Mouse (Mus musculus) midbrain, embryonic 14.5 days (tissue): ENCODE results near the gene Map3k21. TPM values are rescaled to one million over a fixed set of nuclear protein-coding genes. Genes with fewer than 3 reads are reported as not detected.
A peak's percentile ranks its signal among the peaks of the same experiment; 100 is the strongest.

Experiments used
- ATAC-seq: fragments of 200-750 bp; cut with Nextera tagmentation; 2 replicates; pipeline ENCODE4 v1.8.0; 2017; ENCODE audit warnings: moderate number of reproducible peaks, moderate library complexity; ENCODE audit not compliant: low FRiP score, low TSS enrichment
- DNase-seq: peaks from one replicate; pipeline ENCODE4 v3.0.0-alpha.2; 2015
- H3K27ac ChIP-seq: fragments of 300-500 bp; sonication (generic); replicated peaks from 2 replicates; pipeline ENCODE4 v1.5.1; 2014; ENCODE audit warnings: mild to moderate bottlenecking, low read depth, low read length, moderate library complexity
- H3K27me3 ChIP-seq: fragments of 300-500 bp; sonication (generic); 2 replicates; pipeline ENCODE4 v1.6.1; 2014; ENCODE audit warnings: low read length, control low read depth, mixed read lengths; ENCODE audit not compliant: control insufficient read depth, insufficient read depth
- H3K36me3 ChIP-seq: fragments of 300-500 bp; sonication (generic); 2 replicates; pipeline ENCODE4 v1.6.1; 2014; ENCODE audit warnings: low read length, control low read depth; ENCODE audit not compliant: control insufficient read depth, insufficient read depth
- H3K4me1 ChIP-seq: fragments of 300-500 bp; sonication (generic); 2 replicates; pipeline ENCODE4 v1.6.1; 2014; ENCODE audit warnings: mild to moderate bottlenecking, antibody characterized with exemption, low read length, control low read depth; ENCODE audit not compliant: control insufficient read depth, insufficient read depth
- H3K4me2 ChIP-seq: fragments of 300-500 bp; sonication (generic); 2 replicates; pipeline ENCODE4 v1.6.1; 2014; ENCODE audit warnings: mild to moderate bottlenecking, low read length, moderate library complexity
- H3K4me3 ChIP-seq: fragments of 300-500 bp; sonication (generic); replicated peaks from 2 replicates; pipeline ENCODE4 v1.5.1; 2014; ENCODE audit warnings: low read depth, low read length
- H3K9ac ChIP-seq: fragments of 300-500 bp; sonication (generic); replicated peaks from 2 replicates; pipeline ENCODE4 v1.6.1; 2014; ENCODE audit warnings: mild to moderate bottlenecking, low read length, moderate library complexity
- H3K9me3 ChIP-seq: fragments of 300-500 bp; sonication (generic); 2 replicates; pipeline ENCODE4 v1.6.1; 2016; ENCODE audit warnings: low read length, control low read depth, mixed read lengths; ENCODE audit not compliant: control insufficient read depth
- WGBS: fragments of 180-500 bp; shearing (Covaris S2); extraction: QIAGEN DNeasy Blood & Tissue Kit; methylation state at CpG from one replicate; pipeline ENCODE4 v1.1.7; 2014; 5-methylcytosine and 5-hydroxymethylcytosine counted together
- polyA plus RNA-seq: library from polyadenylated mRNA; unstranded; fragments of >200 nt; fragmentation: Nextera tagmentation; extraction: Ambion mirVana; gene quantifications from 2 replicates; pipeline ENCODE4 v1.2.1, GENCODE M21; 2014

The Map3k21 gene
- polyA plus RNA-seq: 0.63 and 0.90 TPM in 2 replicates

DNA sequence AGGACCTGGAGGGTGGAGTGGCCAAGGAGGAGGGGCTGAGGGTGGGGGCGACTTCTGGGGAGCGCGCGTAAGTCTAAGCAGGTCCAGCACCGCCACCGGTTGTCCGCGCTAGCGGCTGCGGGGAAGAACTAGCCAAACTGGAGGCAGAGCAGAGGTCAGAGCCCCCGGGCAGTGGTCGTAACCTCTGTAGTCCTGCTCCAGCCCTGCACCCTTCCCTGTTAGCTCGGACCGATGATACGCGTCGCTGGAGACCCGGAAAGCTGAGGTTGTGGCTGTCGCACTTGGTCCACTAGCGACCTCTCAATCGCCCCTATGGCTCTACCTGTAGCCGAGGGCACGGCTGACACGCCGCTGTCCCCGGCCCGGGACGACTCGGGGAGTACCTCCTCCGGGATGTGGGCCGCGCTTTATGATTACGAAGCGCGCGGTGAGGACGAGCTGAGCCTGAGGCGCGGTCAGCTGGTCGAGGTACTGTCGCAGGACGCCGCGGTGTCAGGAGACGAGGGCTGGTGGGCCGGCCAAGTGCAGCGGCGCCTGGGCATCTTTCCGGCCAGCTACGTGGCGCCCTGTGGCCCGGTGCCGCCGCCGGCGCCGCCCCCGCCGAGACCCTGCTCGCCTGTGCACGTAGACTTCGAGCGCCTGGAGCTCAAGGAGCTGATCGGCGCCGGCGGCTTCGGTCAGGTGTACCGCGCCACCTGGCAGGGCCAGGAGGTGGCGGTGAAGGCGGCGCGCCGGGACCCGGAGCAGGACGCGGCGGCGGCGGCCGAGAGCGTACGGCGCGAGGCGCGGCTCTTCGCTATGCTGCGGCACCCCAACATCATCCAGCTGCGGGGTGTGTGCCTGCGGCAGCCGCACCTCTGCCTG is at the start of gene Map3k21:
TSS of gene Map3k21 (plus strand) at position 86 of the 864 bp plus-strand sequence.
- no peak for ATAC-seq
- H3K9ac ChIP-seq: peak within 1 kb of the TSS; percentile 53; the same call in 1 of the 2 replicates
- no peaks in the 10 kb centered on the region for H3K36me3 ChIP-seq
- H3K4me2 ChIP-seq: peak within 1 kb of the TSS; percentile 95
- no peaks in the 10 kb centered on the region for H3K9me3 ChIP-seq
- H3K4me3 ChIP-seq: peak within 1 kb of the TSS; percentile 49
- peak; percentile 61 for DNase-seq
- WGBS: under 1% methylated on average over 84 of the region's 93 CpGs
- 0 out of 2 replicates have a peak, but pooled peaks cover 11% of the 10 kb centered on the region for H3K4me1 ChIP-seq
- no peak within 1 kb of the TSS for H3K27ac ChIP-seq
- peaks cover 44% of the 10 kb centered on the region for H3K27me3 ChIP-seq

DNA sequence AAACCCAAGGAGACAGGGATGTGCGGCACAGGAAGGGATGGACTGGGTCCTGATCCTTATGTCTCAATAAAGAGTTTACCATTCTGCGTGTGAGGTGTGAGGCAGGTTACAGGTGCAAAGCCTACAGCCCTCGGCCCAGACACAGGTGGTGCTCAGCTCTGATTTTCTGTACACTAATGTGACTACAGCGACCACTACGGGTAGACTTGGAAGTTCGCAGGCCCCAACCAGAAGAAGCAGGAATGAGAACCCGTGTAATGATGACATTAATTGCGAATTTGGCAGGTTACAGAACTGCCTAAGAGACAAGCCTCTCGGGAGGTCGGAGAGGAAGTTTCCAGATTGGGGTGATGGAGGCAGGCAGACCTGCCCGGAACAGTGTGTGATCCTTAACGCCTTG is 44.1 kb upstream of the Map3k21 start:
- H3K27ac ChIP-seq: no peak overlapping the region
- H3K9me3 ChIP-seq: no peaks in the 10 kb centered on the region
- 86% methylated on average over 12 of the region's 12 CpGs for WGBS
- H3K4me2 ChIP-seq: no peak overlapping the region
- 0 out of 2 replicates have a peak, but pooled peaks cover 8% of the 10 kb centered on the region for H3K36me3 ChIP-seq
- H3K4me1 ChIP-seq: peaks cover 12% of the 10 kb centered on the region
- H3K9ac ChIP-seq: no peak overlapping the region
- no peak for ATAC-seq
- H3K27me3 ChIP-seq: no peaks in the 10 kb centered on the region
- H3K4me3 ChIP-seq: no peak overlapping the region
- DNase-seq: no peak

- no peak overlapping the region for H3K4me2 ChIP-seq
- H3K4me1 ChIP-seq: peaks cover 12% of the 10 kb centered on the region
- H3K36me3 ChIP-seq: 0 out of 2 replicates have a peak, but pooled peaks cover 3% of the 10 kb centered on the region
- no peak overlapping the region for H3K9ac ChIP-seq
- 75% methylated on average over 7 of the region's 7 CpGs for WGBS
- H3K9me3 ChIP-seq: no peaks in the 10 kb centered on the region
- no peak overlapping the region for H3K4me3 ChIP-seq
- no peaks in the 10 kb centered on the region for H3K27me3 ChIP-seq
- DNase-seq (no peak), ATAC-seq (no peak)
- H3K27ac ChIP-seq: no peak overlapping the region
Observed at GRCm38 (mm10) chr8:125868552-125868951, 41.7 kb upstream of the Map3k21 start.

DNA sequence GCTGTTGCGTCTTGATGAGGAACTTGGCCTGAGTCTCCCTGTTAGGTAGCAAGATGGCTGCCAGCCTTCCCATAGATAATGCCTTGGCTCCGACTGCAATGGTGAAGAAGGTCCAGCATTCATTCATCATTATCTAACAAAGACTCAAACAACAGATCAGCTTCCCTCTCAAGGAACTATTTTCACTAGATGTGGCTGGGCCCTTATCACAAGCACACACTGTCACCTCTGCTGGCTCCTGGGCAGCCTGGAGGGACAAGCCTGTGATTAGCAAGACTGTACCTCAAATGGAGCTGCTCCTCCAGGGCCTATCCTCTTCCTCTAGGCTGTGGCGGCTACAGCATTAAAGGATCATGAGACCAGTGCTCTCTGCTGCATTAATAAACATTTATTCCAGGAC is 40.5 kb upstream of the Map3k21 start:
- 64% methylated on average over 3 of the region's 3 CpGs for WGBS
- peak; percentile 34 for DNase-seq
- H3K27me3 ChIP-seq: no peaks in the 10 kb centered on the region
- no peak overlapping the region for H3K4me3 ChIP-seq
- no peak overlapping the region for H3K9ac ChIP-seq
- no peak overlapping the region for H3K4me2 ChIP-seq
- H3K36me3 ChIP-seq: peaks cover 8% of the 10 kb centered on the region
- no peaks in the 10 kb centered on the region for H3K9me3 ChIP-seq
- 0 out of 2 replicates have a peak, but pooled peaks have one; percentile 39 for ATAC-seq
- peak overlapping the region; percentile 62 for H3K27ac ChIP-seq
- peaks cover 12% of the 10 kb centered on the region for H3K4me1 ChIP-seq

DNA sequence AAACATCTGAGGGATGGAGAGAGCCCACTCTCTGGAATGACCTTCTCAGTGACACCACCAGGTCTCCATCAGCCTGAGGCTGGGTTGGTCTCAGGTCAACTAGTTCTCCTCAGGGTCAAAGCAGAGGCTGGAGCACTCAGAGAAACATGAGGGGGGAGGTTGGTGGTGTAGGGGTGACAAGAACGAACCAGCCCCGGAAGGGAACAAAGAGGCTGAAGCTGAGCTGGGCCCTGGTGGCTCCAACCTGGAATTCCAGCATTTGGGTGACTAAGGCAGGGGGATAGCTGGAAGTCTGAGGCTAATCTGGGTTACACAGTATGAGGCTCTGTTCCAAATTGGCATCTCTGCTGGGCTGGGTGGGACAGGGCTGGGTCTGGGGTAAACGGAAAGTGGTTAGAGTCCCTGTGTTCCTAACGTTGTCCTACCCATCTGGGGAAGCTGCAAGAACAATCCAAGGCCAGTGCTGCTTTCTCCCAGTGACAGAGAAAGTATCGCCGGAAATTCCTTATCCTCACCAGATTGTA is 40.0 kb upstream of the Map3k21 start:
- peak; percentile 47; the same call in 1 of the 2 replicates for ATAC-seq
- Histone ChIP-seq H3K4me1 (peaks cover 12% of the 10 kb centered on the region), H3K36me3 (peaks cover 13% of the 10 kb centered on the region), H3K9me3 (no peaks in the 10 kb centered on the region), H3K9ac (no peak overlapping the region), H3K4me3 (no peak overlapping the region), H3K4me2 (no peak overlapping the region), H3K27me3 (no peaks in the 10 kb centered on the region), H3K27ac (peak overlapping the region; percentile 62)
- 29% methylated on average over 6 of the region's 6 CpGs for WGBS
- DNase-seq: no peak

GRCm38 (mm10) chr8:125870821-125871321 is 39.4 kb upstream of the Map3k21 start:
- Histone ChIP-seq H3K4me3 (no peak overlapping the region), H3K36me3 (peaks cover 13% of the 10 kb centered on the region), H3K4me1 (peaks cover 12% of the 10 kb centered on the region), H3K9me3 (no peaks in the 10 kb centered on the region), H3K27ac (peak overlapping the region; percentile 62; the same call in 1 of the 2 replicates), H3K27me3 (no peaks in the 10 kb centered on the region), H3K9ac (no peak overlapping the region), H3K4me2 (no peak overlapping the region)
- DNase-seq (peak; percentile 91), ATAC-seq (peak; percentile 87)
- 2% methylated on average over 7 of the region's 7 CpGs for WGBS

DNA sequence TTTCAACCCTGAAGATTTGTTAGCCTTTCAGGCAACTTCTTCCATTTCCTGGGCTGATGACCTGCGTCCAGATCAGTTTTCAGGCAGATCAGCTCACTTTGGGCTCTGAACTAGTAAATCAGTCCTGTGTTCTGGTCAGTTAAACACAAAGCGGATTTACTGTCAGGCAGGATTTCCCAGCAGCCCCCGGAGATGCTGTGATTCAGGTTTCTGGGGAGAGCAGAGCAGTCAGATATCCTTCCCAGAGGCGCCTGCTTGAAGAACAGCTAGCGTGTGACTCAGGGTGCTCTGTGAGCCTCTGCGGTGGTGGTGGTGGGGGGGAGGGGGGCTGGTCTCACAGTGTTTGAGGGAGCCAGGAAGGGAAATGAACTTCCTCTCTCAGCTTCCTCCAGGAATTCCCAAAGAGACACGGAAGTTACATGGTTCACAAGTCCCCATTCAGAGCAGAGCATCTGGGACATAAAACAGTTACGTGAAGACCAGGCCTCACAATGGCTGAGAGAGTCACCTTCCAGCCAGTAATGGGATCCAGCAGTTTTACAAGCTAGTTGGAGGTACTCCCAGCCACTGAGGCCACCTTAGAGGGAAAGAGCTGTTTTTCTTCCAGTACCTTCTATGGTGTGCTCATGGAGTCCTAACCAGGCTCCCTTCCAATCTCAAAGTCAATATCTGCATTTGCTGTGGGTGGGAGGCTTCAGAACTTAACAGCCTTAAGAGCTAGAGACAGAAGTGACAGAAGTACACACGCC is 37.6 kb upstream of the Map3k21 start:
- no peak overlapping the region for H3K27ac ChIP-seq
- WGBS: 65% methylated on average over 9 of the region's 9 CpGs
- ATAC-seq: no peak
- no peak overlapping the region for H3K4me2 ChIP-seq
- no peak overlapping the region for H3K4me3 ChIP-seq
- H3K27me3 ChIP-seq: no peaks in the 10 kb centered on the region
- no peaks in the 10 kb centered on the region for H3K9me3 ChIP-seq
- peaks cover 30% of the 10 kb centered on the region for H3K36me3 ChIP-seq
- no peak for DNase-seq
- H3K4me1 ChIP-seq: peaks cover 12% of the 10 kb centered on the region
- H3K9ac ChIP-seq: no peak overlapping the region

- no peak overlapping the region for H3K4me3 ChIP-seq
- 86% methylated on average over 2 of the region's 2 CpGs for WGBS
- H3K4me1 ChIP-seq: peaks cover 12% of the 10 kb centered on the region
- no peaks in the 10 kb centered on the region for H3K9me3 ChIP-seq
- ATAC-seq: no peak
- no peak overlapping the region for H3K27ac ChIP-seq
- no peaks in the 10 kb centered on the region for H3K27me3 ChIP-seq
- no peak overlapping the region for H3K4me2 ChIP-seq
- DNase-seq: no peak
- H3K36me3 ChIP-seq: peaks cover 34% of the 10 kb centered on the region
- no peak overlapping the region for H3K9ac ChIP-seq
Observed at GRCm38 (mm10) chr8:125873250-125873534, 37.1 kb upstream of the Map3k21 start.
